Mouse (Mus musculus) myocyte (in vitro differentiated cells): ENCODE measurements around the gene Asb18.

ENCODE experiments used
- E2F4 ChIP-seq: IDR thresholded peaks from one replicate; pipeline ENCODE4 v1.6.1; 2011; ENCODE audit warnings: mild to moderate bottlenecking, control low read depth, moderate library complexity; ENCODE audit not compliant: insufficient read depth
- MYOD1 ChIP-seq, 3 experiments: IDR thresholded peaks; one replicate each; pipeline ENCODE4 v1.6.1; 2011; ENCODE audit warnings: control low read depth in 2 of 3, low read depth in 2 of 3, mild to moderate bottlenecking in 2 of 3, moderate library complexity in 1 of 3; ENCODE audit not compliant: insufficient read length in 2 of 3, control insufficient read depth in 1 of 3
- MYOG ChIP-seq, 3 experiments: IDR thresholded peaks; one replicate each; pipeline ENCODE4 v1.6.1; 2011; ENCODE audit warnings: control low read depth in 2 of 3, low read depth in 2 of 3, mild to moderate bottlenecking in 2 of 3; ENCODE audit not compliant: insufficient read length in 2 of 3, control insufficient read depth in 1 of 3, insufficient read depth in 1 of 3
- POLR2A ChIP-seq: IDR thresholded peaks from one replicate; pipeline ENCODE4 v1.6.1; 2011; ENCODE audit warnings: low read depth, mild to moderate bottlenecking, control low read depth, moderate library complexity; ENCODE audit not compliant: insufficient read length

DNA sequence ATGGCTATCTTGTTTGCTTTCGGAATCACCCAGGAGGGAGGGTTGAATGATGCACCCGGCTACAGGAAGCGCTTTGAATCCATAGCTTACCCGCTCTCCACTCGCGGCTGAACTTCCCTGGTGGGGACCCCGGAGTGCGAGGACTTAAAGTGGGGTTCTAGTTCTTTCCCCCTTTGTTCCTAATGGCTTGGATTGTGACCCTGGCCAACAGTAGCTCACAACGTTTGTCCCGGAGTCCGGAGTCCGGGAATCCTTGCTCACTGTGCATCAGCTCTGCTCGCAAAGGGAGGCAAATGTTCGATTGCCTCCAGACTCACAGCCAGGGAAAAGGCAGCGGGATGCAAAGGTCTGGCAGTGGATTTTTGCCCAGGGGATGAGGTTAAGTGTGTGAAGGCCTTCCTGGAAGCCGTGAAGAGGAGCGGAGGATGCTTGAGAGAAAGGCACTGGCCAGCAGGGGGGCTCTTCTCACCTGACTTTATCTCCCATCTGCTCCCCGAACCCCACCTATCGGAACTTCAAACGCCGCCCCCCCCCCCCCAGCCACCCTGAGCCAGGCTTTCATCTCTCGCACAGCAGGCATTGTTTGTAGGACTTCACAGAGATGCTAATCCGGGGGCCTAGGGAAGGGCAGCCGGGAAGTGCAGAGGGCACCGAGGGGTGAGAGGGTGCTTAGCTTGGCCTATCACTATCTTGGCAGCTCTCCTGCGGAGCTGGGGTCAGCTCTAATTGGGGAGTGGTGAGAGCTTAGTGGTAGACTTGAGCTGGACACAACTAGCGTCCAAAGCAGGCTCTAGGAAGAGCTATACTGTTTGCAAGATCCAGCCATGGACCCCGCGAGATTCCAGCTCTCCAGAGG, 78.7 kb downstream of the Asb18 start:
- TF ChIP-seq MYOD1 (IDR thresholded peaks at IDR 0.05; ENCODE audit: control insufficient read depth in 1 of 3, insufficient read length in 2 of 3, low read depth in 2 of 3) = no peak
- TF ChIP-seq E2F4 = no peak
- TF ChIP-seq MYOG (IDR thresholded peaks at IDR 0.05; ENCODE audit: control insufficient read depth in 1 of 3, insufficient read depth in 1 of 3, insufficient read length in 2 of 3, low read depth in 2 of 3) = no peak
- TF ChIP-seq POLR2A = no peak
